Mouse (Mus musculus): ENCODE results near the gene Tspan13. TPM values are rescaled to one million over a fixed set of nuclear protein-coding genes. Genes with fewer than 3 reads are reported as not detected.

The Tspan13 gene
- polyA plus RNA-seq, 1 experiment from 2014 or later = 127 TPM

- Histone ChIP-seq H3K9ac (ENCODE audit: low read length) (no peak overlapping the region), H3K36me3 (ENCODE audit: control insufficient read depth, insufficient read depth, low read length) (no peaks in the 10 kb centered on the region), H3K4me3 (replicated peaks; ENCODE audit: low read length) (no peak overlapping the region), H3K9me3 (replicated peaks; ENCODE audit: control insufficient read depth, low read length) (no peaks in the 10 kb centered on the region), H3K4me1 (ENCODE audit: control insufficient read depth, insufficient read depth, low read length) (no peaks in the 10 kb centered on the region), H3K27ac (ENCODE audit: low read length) (no peak overlapping the region), H3K4me2 (ENCODE audit: low read depth, low read length) (no peak overlapping the region), H3K27me3 (ENCODE audit: control insufficient read depth, insufficient read depth, low read length) (no peaks in the 10 kb centered on the region)
- no peak for ATAC-seq (ENCODE audit: insufficient read depth, low FRiP score)
- WGBS = 79% methylated on average over 1 of the region's 1 CpGs
These were observed 23.6 kb upstream of the Tspan13 start for GRCm38 (mm10) chr12:36065911-36066310.

- Histone ChIP-seq H3K36me3 (ENCODE audit: control insufficient read depth, insufficient read depth, low read length) (no peaks in the 10 kb centered on the region), H3K4me3 (replicated peaks; ENCODE audit: low read length) (no peak overlapping the region), H3K27ac (ENCODE audit: low read length) (no peak overlapping the region), H3K9ac (ENCODE audit: low read length) (no peak overlapping the region), H3K4me2 (ENCODE audit: low read depth, low read length) (no peak overlapping the region), H3K4me1 (ENCODE audit: control insufficient read depth, insufficient read depth, low read length) (no peaks in the 10 kb centered on the region), H3K27me3 (ENCODE audit: control insufficient read depth, insufficient read depth, low read length) (no peaks in the 10 kb centered on the region), H3K9me3 (replicated peaks; ENCODE audit: control insufficient read depth, low read length) (no peaks in the 10 kb centered on the region)
- no peak for ATAC-seq (ENCODE audit: insufficient read depth, low FRiP score)
- 42% methylated on average over 2 of the region's 2 CpGs for WGBS
These were observed 15.4 kb upstream of the Tspan13 start for GRCm38 (mm10) chr12:36057699-36058098.

- Histone ChIP-seq H3K9ac (ENCODE audit: low read length) (no peak overlapping the region), H3K4me2 (ENCODE audit: low read depth, low read length) (no peak overlapping the region), H3K27ac (ENCODE audit: low read length) (no peak overlapping the region), H3K4me1 (ENCODE audit: control insufficient read depth, insufficient read depth, low read length) (no peaks in the 10 kb centered on the region), H3K9me3 (replicated peaks; ENCODE audit: control insufficient read depth, low read length) (no peaks in the 10 kb centered on the region), H3K27me3 (ENCODE audit: control insufficient read depth, insufficient read depth, low read length) (no peaks in the 10 kb centered on the region), H3K4me3 (replicated peaks; ENCODE audit: low read length) (no peak overlapping the region), H3K36me3 (ENCODE audit: control insufficient read depth, insufficient read depth, low read length) (no peaks in the 10 kb centered on the region)
- ATAC-seq (ENCODE audit: insufficient read depth, low FRiP score) = no peak
- 71% methylated on average over 1 of the region's 1 CpGs for WGBS
These were observed 8.0 kb upstream of the Tspan13 start for GRCm38 (mm10) chr12:36050276-36050675.

GRCm38 (mm10) chr12:36047593-36047992 is 5.3 kb upstream of the Tspan13 start:
- 73% methylated on average over 2 of the region's 2 CpGs for WGBS
- Histone ChIP-seq H3K36me3 (ENCODE audit: control insufficient read depth, insufficient read depth, low read length) (no peaks in the 10 kb centered on the region), H3K4me2 (ENCODE audit: low read depth, low read length) (no peak overlapping the region), H3K4me3 (replicated peaks; ENCODE audit: low read length) (no peak overlapping the region), H3K4me1 (ENCODE audit: control insufficient read depth, insufficient read depth, low read length) (no peaks in the 10 kb centered on the region), H3K27me3 (ENCODE audit: control insufficient read depth, insufficient read depth, low read length) (no peaks in the 10 kb centered on the region), H3K9me3 (replicated peaks; ENCODE audit: control insufficient read depth, low read length) (no peaks in the 10 kb centered on the region), H3K27ac (ENCODE audit: low read length) (no peak overlapping the region), H3K9ac (ENCODE audit: low read length) (no peak overlapping the region)
- ATAC-seq (ENCODE audit: insufficient read depth, low FRiP score) = no peak

- H3K9me3 ChIP-seq (replicated peaks; ENCODE audit: control insufficient read depth, low read length) = no peaks in the 10 kb centered on the region
- peaks cover 3% of the 10 kb centered on the region; the same call in 1 of the 2 replicates for H3K4me1 ChIP-seq (ENCODE audit: control insufficient read depth, insufficient read depth, low read length)
- 23% methylated on average over 5 of the region's 5 CpGs for WGBS
- no peak overlapping the region for H3K4me2 ChIP-seq (ENCODE audit: low read depth, low read length)
- H3K27ac ChIP-seq (ENCODE audit: low read length) = no peak overlapping the region
- no peaks in the 10 kb centered on the region for H3K27me3 ChIP-seq (ENCODE audit: control insufficient read depth, insufficient read depth, low read length)
- H3K36me3 ChIP-seq (ENCODE audit: control insufficient read depth, insufficient read depth, low read length) = no peaks in the 10 kb centered on the region
- H3K4me3 ChIP-seq (replicated peaks; ENCODE audit: low read length) = no peak overlapping the region
- no peak overlapping the region for H3K9ac ChIP-seq (ENCODE audit: low read length)
- no peak for ATAC-seq (ENCODE audit: insufficient read depth, low FRiP score)
These were observed 3.9 kb upstream of the Tspan13 start for GRCm38 (mm10) chr12:36046196-36046595.

- Histone ChIP-seq H3K4me3 (replicated peaks; ENCODE audit: low read length) (no peak overlapping the region), H3K36me3 (ENCODE audit: control insufficient read depth, insufficient read depth, low read length) (no peaks in the 10 kb centered on the region), H3K4me1 (ENCODE audit: control insufficient read depth, insufficient read depth, low read length) (peaks cover 9% of the 10 kb centered on the region; the same call in 1 of the 2 replicates), H3K27me3 (ENCODE audit: control insufficient read depth, insufficient read depth, low read length) (no peaks in the 10 kb centered on the region), H3K9ac (ENCODE audit: low read length) (no peak overlapping the region), H3K27ac (ENCODE audit: low read length) (no peak overlapping the region), H3K4me2 (ENCODE audit: low read depth, low read length) (no peak overlapping the region), H3K9me3 (replicated peaks; ENCODE audit: control insufficient read depth, low read length) (no peaks in the 10 kb centered on the region)
- ATAC-seq (ENCODE audit: insufficient read depth, low FRiP score) = no peak
- WGBS = 87% methylated on average over 2 of the region's 2 CpGs
These were observed 2.4 kb upstream of the Tspan13 start for GRCm38 (mm10) chr12:36044691-36045090.

GRCm38 (mm10) chr12:36041703-36042347 is 475 bp downstream of the Tspan13 start:
- peak overlapping the region; percentile 72 for H3K27ac ChIP-seq (ENCODE audit: low read length)
- WGBS = under 1% methylated on average over 50 of the region's 50 CpGs
- no peaks in the 10 kb centered on the region for H3K36me3 ChIP-seq (ENCODE audit: control insufficient read depth, insufficient read depth, low read length)
- peak overlapping the region; percentile 95 for H3K4me2 ChIP-seq (ENCODE audit: low read depth, low read length)
- H3K4me1 ChIP-seq (ENCODE audit: control insufficient read depth, insufficient read depth, low read length) = peaks cover 12% of the 10 kb centered on the region; the same call in 1 of the 2 replicates
- H3K4me3 ChIP-seq (replicated peaks; ENCODE audit: low read length) = peak overlapping the region; percentile 91
- no peaks in the 10 kb centered on the region for H3K27me3 ChIP-seq (ENCODE audit: control insufficient read depth, insufficient read depth, low read length)
- no peaks in the 10 kb centered on the region for H3K9me3 ChIP-seq (replicated peaks; ENCODE audit: control insufficient read depth, low read length)
- ATAC-seq (ENCODE audit: insufficient read depth, low FRiP score) = peak; percentile 61
- H3K9ac ChIP-seq (ENCODE audit: low read length) = peak overlapping the region; percentile 89

- Histone ChIP-seq H3K36me3 (ENCODE audit: control insufficient read depth, insufficient read depth, low read length) (no peaks in the 10 kb centered on the region), H3K27ac (ENCODE audit: low read length) (no peak overlapping the region), H3K9me3 (replicated peaks; ENCODE audit: control insufficient read depth, low read length) (no peaks in the 10 kb centered on the region), H3K9ac (ENCODE audit: low read length) (peak overlapping the region; percentile 89), H3K4me3 (replicated peaks; ENCODE audit: low read length) (peak overlapping the region; percentile 91), H3K4me2 (ENCODE audit: low read depth, low read length) (peak overlapping the region; percentile 95), H3K4me1 (ENCODE audit: control insufficient read depth, insufficient read depth, low read length) (peaks cover 12% of the 10 kb centered on the region; the same call in 1 of the 2 replicates), H3K27me3 (ENCODE audit: control insufficient read depth, insufficient read depth, low read length) (no peaks in the 10 kb centered on the region)
- 27% methylated on average over 4 of the region's 4 CpGs for WGBS
- no peak for ATAC-seq (ENCODE audit: insufficient read depth, low FRiP score)
These were observed 1.1 kb downstream of the Tspan13 start for GRCm38 (mm10) chr12:36041281-36041589.

GRCm38 (mm10) chr12:36040571-36041280 is 1.6 kb downstream of the Tspan13 start:
- H3K9me3 ChIP-seq (replicated peaks; ENCODE audit: control insufficient read depth, low read length) = no peaks in the 10 kb centered on the region
- H3K27me3 ChIP-seq (ENCODE audit: control insufficient read depth, insufficient read depth, low read length) = no peaks in the 10 kb centered on the region
- peak overlapping the region; percentile 91 for H3K4me3 ChIP-seq (replicated peaks; ENCODE audit: low read length)
- peak overlapping the region; percentile 95 for H3K4me2 ChIP-seq (ENCODE audit: low read depth, low read length)
- peaks cover 12% of the 10 kb centered on the region; the same call in 1 of the 2 replicates for H3K4me1 ChIP-seq (ENCODE audit: control insufficient read depth, insufficient read depth, low read length)
- no peak overlapping the region for H3K27ac ChIP-seq (ENCODE audit: low read length)
- 48% methylated on average over 10 of the region's 10 CpGs for WGBS
- no peaks in the 10 kb centered on the region for H3K36me3 ChIP-seq (ENCODE audit: control insufficient read depth, insufficient read depth, low read length)
- H3K9ac ChIP-seq (ENCODE audit: low read length) = peak overlapping the region; percentile 89
- ATAC-seq (ENCODE audit: insufficient read depth, low FRiP score) = no peak

All from stomach, embryonic 16.5 days (tissue).